Mouse (Mus musculus): ENCODE measurements around the gene Cckbr. TPM values are rescaled to one million over a fixed set of nuclear protein-coding genes. Genes with fewer than 3 reads are reported as not detected.
"Not testable (repeated sequence)": the region's sequence is repeated elsewhere in the genome, so short reads cannot be mapped to it uniquely, and the experiment has no call there.

The Cckbr gene
- polyA plus RNA-seq, 1 experiment from 2014 or later: 1.1 TPM

DNA sequence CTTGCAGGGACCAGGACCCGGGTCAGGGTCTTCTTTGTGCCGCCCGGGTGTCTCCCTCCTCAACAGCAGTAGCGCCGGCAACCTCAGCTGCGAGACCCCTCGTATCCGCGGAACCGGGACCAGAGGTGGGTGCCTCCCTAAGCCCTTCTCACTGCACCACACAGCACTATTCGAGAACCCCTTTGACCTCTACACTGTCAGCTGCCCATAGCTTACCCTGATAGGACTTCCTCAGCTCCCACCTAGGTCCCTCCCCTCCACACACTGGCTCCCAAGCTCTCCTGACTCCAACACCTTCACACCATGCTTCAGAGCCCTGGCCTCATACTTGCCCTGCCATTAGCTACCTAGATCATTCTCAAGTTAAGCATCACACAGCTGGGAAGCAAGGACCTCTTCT lies 520 bp downstream of the Cckbr start:
- no peak for DNase-seq (ENCODE audit: low spot score)
- no peaks in the 10 kb centered on the region for H3K36me3 ChIP-seq (ENCODE audit: control insufficient read depth, insufficient read depth, low read length)
- H3K4me2 ChIP-seq (ENCODE audit: low read length): peak overlapping the region; percentile 85
- H3K4me3 ChIP-seq (ENCODE audit: low read depth, low read length): peak overlapping the region; percentile 44
- peaks cover 4% of the 10 kb centered on the region; the same call in 1 of the 2 replicates for H3K4me1 ChIP-seq (ENCODE audit: control insufficient read depth, insufficient read depth, low read length)
- WGBS: 2% methylated on average over 11 of the region's 11 CpGs
- peak overlapping the region; percentile 60 for H3K9ac ChIP-seq (ENCODE audit: low read length)
- ATAC-seq: peak; percentile 57
- H3K9me3 ChIP-seq (replicated peaks; ENCODE audit: control insufficient read depth, low read length): no peaks in the 10 kb centered on the region
- H3K27ac ChIP-seq (ENCODE audit: low read depth, low read length): no peak overlapping the region
- H3K27me3 ChIP-seq (replicated peaks; ENCODE audit: control insufficient read depth, insufficient read depth, low read length): peaks cover 4% of the 10 kb centered on the region; the same call in 1 of the 2 replicates

- no peak overlapping the region for H3K9ac ChIP-seq (ENCODE audit: low read length)
- no peak overlapping the region for H3K27ac ChIP-seq (ENCODE audit: low read depth, low read length)
- H3K27me3 ChIP-seq (replicated peaks; ENCODE audit: control insufficient read depth, insufficient read depth, low read length): no peaks in the 10 kb centered on the region
- no peaks in the 10 kb centered on the region for H3K9me3 ChIP-seq (replicated peaks; ENCODE audit: control insufficient read depth, low read length)
- H3K36me3 ChIP-seq (ENCODE audit: control insufficient read depth, insufficient read depth, low read length): no peaks in the 10 kb centered on the region
- no peak for DNase-seq (ENCODE audit: low spot score)
- no peak overlapping the region for H3K4me3 ChIP-seq (ENCODE audit: low read depth, low read length)
- ATAC-seq: no peak
- WGBS: 60% methylated on average over 1 of the region's 1 CpGs
- H3K4me1 ChIP-seq (ENCODE audit: control insufficient read depth, insufficient read depth, low read length): no peaks in the 10 kb centered on the region
- H3K4me2 ChIP-seq (ENCODE audit: low read length): no peak overlapping the region
Observed at GRCm38 (mm10) chr7:105432058-105432457, 6.5 kb downstream of the Cckbr start.

DNA sequence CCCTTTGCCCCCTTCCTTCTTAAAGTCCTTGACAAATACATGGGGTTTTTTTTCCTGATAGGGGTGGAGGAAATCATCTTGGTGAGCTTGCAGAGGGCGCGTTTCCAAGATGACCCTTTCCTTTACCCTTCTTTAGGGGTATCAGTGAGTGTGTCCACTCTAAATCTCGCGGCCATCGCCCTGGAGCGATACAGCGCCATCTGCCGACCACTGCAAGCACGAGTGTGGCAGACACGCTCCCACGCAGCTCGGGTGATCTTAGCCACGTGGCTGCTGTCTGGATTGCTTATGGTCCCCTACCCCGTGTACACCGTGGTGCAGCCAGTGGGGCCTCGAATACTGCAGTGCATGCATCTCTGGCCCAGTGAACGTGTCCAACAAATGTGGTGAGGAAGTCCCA lies 8.3 kb downstream of the Cckbr start:
- 84% methylated on average over 17 of the region's 17 CpGs for WGBS

DNA sequence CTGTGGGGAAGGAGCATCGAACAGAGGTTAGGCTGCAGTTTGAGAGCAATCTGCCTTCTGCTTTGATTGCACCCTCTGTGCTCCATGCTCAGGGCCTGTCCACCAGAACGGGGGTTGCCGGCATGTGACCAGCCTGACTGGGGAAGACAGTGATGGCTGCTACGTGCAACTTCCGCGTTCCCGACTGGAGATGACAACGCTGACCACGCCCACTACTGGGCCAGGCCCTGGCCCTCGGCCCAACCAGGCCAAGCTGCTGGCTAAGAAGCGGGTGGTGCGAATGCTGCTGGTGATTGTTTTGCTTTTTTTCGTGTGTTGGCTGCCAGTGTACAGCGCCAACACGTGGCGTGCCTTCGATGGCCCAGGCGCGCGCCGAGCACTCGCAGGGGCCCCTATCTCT lies 9.3 kb downstream of the Cckbr start:
- DNase-seq (ENCODE audit: low spot score) (no peak), ATAC-seq (no peak)
- no peaks in the 10 kb centered on the region for H3K27me3 ChIP-seq (replicated peaks; ENCODE audit: control insufficient read depth, insufficient read depth, low read length)
- 88% methylated on average over 22 of the region's 22 CpGs for WGBS
- H3K9me3 ChIP-seq (replicated peaks; ENCODE audit: control insufficient read depth, low read length): no peaks in the 10 kb centered on the region
- H3K9ac ChIP-seq (ENCODE audit: low read length): no peak overlapping the region
- H3K36me3 ChIP-seq (ENCODE audit: control insufficient read depth, insufficient read depth, low read length): no peaks in the 10 kb centered on the region
- no peak overlapping the region for H3K27ac ChIP-seq (ENCODE audit: low read depth, low read length)
- H3K4me3 ChIP-seq (ENCODE audit: low read depth, low read length): no peak overlapping the region
- no peaks in the 10 kb centered on the region for H3K4me1 ChIP-seq (ENCODE audit: control insufficient read depth, insufficient read depth, low read length)
- H3K4me2 ChIP-seq (ENCODE audit: low read length): no peak overlapping the region

More for the DNA sequence above, 8.3 kb downstream of the Cckbr start:
- Histone ChIP-seq H3K9ac (ENCODE audit: low read length) (no peak overlapping the region), H3K27ac (ENCODE audit: low read depth, low read length) (no peak overlapping the region), H3K9me3 (replicated peaks; ENCODE audit: control insufficient read depth, low read length) (no peaks in the 10 kb centered on the region), H3K4me1 (ENCODE audit: control insufficient read depth, insufficient read depth, low read length) (no peaks in the 10 kb centered on the region), H3K4me3 (ENCODE audit: low read depth, low read length) (no peak overlapping the region), H3K27me3 (replicated peaks; ENCODE audit: control insufficient read depth, insufficient read depth, low read length) (no peaks in the 10 kb centered on the region), H3K4me2 (ENCODE audit: low read length) (no peak overlapping the region), H3K36me3 (ENCODE audit: control insufficient read depth, insufficient read depth, low read length) (no peaks in the 10 kb centered on the region)
- no peak for DNase-seq (ENCODE audit: low spot score)
- ATAC-seq: no peak

- Histone ChIP-seq H3K27me3 (replicated peaks; ENCODE audit: control insufficient read depth, insufficient read depth, low read length) (no peaks in the 10 kb centered on the region), H3K4me2 (ENCODE audit: low read length) (no peak overlapping the region), H3K9me3 (replicated peaks; ENCODE audit: control insufficient read depth, low read length) (no peaks in the 10 kb centered on the region), H3K4me1 (ENCODE audit: control insufficient read depth, insufficient read depth, low read length) (no peaks in the 10 kb centered on the region), H3K36me3 (ENCODE audit: control insufficient read depth, insufficient read depth, low read length) (no peaks in the 10 kb centered on the region), H3K27ac (ENCODE audit: low read depth, low read length) (no peak overlapping the region), H3K4me3 (ENCODE audit: low read depth, low read length) (no peak overlapping the region), H3K9ac (ENCODE audit: low read length) (no peak overlapping the region)
- ATAC-seq (no peak), DNase-seq (ENCODE audit: low spot score) (no peak)
- 86% methylated on average over 7 of the region's 7 CpGs for WGBS
Observed at GRCm38 (mm10) chr7:105437979-105438772, 12.6 kb downstream of the Cckbr start.

GRCm38 (mm10) chr7:105441426-105441825 lies 15.9 kb downstream of the Cckbr start:
- no peaks in the 10 kb centered on the region for H3K9me3 ChIP-seq (replicated peaks; ENCODE audit: control insufficient read depth, low read length)
- H3K36me3 ChIP-seq (ENCODE audit: control insufficient read depth, insufficient read depth, low read length): no peaks in the 10 kb centered on the region
- H3K4me1 ChIP-seq (ENCODE audit: control insufficient read depth, insufficient read depth, low read length): no peaks in the 10 kb centered on the region
- no peaks in the 10 kb centered on the region for H3K27me3 ChIP-seq (replicated peaks; ENCODE audit: control insufficient read depth, insufficient read depth, low read length)
- no peak for DNase-seq (ENCODE audit: low spot score)
- 75% methylated on average over 4 of the region's 4 CpGs for WGBS
- ATAC-seq: no peak
- H3K27ac ChIP-seq (ENCODE audit: low read depth, low read length): no peak overlapping the region
- no peak overlapping the region for H3K4me3 ChIP-seq (ENCODE audit: low read depth, low read length)
- no peak overlapping the region for H3K9ac ChIP-seq (ENCODE audit: low read length)
- H3K4me2 ChIP-seq (ENCODE audit: low read length): no peak overlapping the region

GRCm38 (mm10) chr7:105445076-105445475 lies 19.5 kb downstream of the Cckbr start:
- H3K27ac ChIP-seq (ENCODE audit: low read depth, low read length): no peak overlapping the region
- 86% methylated on average over 3 of the region's 3 CpGs for WGBS
- no peaks in the 10 kb centered on the region for H3K9me3 ChIP-seq (replicated peaks; ENCODE audit: control insufficient read depth, low read length)
- H3K9ac ChIP-seq (ENCODE audit: low read length): no peak overlapping the region
- DNase-seq (ENCODE audit: low spot score): no peak
- H3K4me3 ChIP-seq (ENCODE audit: low read depth, low read length): no peak overlapping the region
- H3K36me3 ChIP-seq (ENCODE audit: control insufficient read depth, insufficient read depth, low read length): no peaks in the 10 kb centered on the region
- no peak overlapping the region for H3K4me2 ChIP-seq (ENCODE audit: low read length)
- no peaks in the 10 kb centered on the region for H3K27me3 ChIP-seq (replicated peaks; ENCODE audit: control insufficient read depth, insufficient read depth, low read length)
- no peaks in the 10 kb centered on the region for H3K4me1 ChIP-seq (ENCODE audit: control insufficient read depth, insufficient read depth, low read length)
- no peak for ATAC-seq

DNA sequence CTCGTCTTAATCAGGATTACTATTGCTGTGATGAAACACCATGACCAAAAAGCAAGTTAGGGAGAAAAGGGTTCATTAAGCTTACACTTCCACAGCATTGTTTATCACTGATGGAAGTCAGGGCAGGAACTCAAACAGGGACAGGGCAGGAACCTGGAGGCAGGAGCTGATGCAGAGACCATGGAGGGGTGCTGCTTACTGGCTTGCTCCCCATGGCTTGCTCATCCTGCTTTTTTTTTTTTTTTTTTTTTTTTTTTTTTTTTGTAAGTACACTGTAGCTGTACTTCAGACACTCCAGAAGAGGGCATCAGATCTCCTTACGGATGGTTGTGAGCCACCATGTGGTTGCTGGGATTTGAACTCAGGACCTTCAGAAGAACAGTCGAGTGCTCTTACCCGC lies 27.8 kb downstream of the Cckbr start:
- DNase-seq (ENCODE audit: low spot score); ATAC-seq; H3K36me3 ChIP-seq (ENCODE audit: control insufficient read depth, insufficient read depth, low read length); H3K4me2 ChIP-seq (ENCODE audit: low read length); H3K27me3 ChIP-seq (replicated peaks; ENCODE audit: control insufficient read depth, insufficient read depth, low read length); H3K9me3 ChIP-seq (replicated peaks; ENCODE audit: control insufficient read depth, low read length); H3K4me3 ChIP-seq (ENCODE audit: low read depth, low read length); H3K9ac ChIP-seq (ENCODE audit: low read length); H3K27ac ChIP-seq (ENCODE audit: low read depth, low read length); H3K4me1 ChIP-seq (ENCODE audit: control insufficient read depth, insufficient read depth, low read length): not testable (repeated sequence)
- 80% methylated on average over 4 of the region's 4 CpGs for WGBS

DNA sequence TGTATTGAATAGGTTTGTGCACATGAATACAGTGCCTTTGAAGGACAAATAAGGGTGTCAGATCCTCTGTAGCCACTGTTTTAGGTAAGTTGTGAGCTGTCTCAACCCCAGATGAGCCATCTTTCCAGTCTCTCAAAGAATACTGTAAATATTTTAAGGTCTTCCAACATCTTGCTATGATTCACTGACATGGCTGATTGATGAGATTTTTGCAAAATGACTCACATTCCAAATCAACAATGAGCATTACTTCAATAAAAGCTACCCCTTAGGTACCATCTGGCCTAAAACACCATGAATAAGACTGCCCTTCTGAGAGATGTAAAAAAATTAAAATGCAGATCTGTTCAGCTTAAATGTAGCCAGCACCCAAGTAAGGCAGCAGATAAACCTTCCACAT lies 33.0 kb downstream of the Cckbr start:
- ATAC-seq (no peak), DNase-seq (ENCODE audit: low spot score) (no peak)
- H3K27ac ChIP-seq (ENCODE audit: low read depth, low read length): no peak overlapping the region
- no peaks in the 10 kb centered on the region for H3K36me3 ChIP-seq (ENCODE audit: control insufficient read depth, insufficient read depth, low read length)
- H3K9me3 ChIP-seq (replicated peaks; ENCODE audit: control insufficient read depth, low read length): no peaks in the 10 kb centered on the region
- no peak overlapping the region for H3K4me2 ChIP-seq (ENCODE audit: low read length)
- no peak overlapping the region for H3K9ac ChIP-seq (ENCODE audit: low read length)
- no peaks in the 10 kb centered on the region for H3K27me3 ChIP-seq (replicated peaks; ENCODE audit: control insufficient read depth, insufficient read depth, low read length)
- H3K4me1 ChIP-seq (ENCODE audit: control insufficient read depth, insufficient read depth, low read length): no peaks in the 10 kb centered on the region
- no peak overlapping the region for H3K4me3 ChIP-seq (ENCODE audit: low read depth, low read length)
